Mouse (Mus musculus): ENCODE measurements around the gene Hrasls5.

DNA sequence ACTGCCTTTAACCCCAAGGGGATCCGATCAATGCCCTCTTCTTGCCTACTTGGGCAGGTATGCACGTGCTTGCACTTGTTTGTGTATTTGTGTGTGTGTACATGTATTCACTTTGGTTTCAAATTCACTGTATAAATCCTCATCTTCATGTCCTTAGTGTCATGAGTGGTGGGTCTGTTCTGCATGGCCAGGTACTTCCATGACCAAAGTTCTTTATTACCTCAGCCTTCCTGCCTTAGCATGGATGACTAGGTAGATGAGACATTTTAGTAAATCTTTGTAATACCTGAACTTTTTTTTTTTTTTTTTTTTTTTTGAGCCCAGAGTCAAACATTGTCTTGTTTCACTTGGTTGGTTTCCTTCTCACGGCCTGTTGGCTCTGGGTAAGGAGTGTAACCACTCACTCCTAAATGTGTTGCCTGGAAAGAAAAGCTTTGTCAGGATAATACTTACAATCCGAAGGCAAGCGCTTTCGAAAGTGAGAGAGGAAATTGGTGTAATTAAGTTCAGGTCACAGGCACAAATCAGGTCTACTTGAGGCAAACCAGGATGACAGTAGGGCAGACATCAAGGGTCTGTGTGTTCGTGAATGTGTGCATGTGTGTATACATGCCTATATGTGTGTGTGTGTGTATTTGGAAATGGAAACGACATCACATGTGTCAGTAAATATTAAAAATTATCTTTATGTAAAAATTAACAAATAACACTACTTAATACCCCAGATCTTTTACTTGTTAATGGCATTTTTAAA is 36.7 kb downstream of the Hrasls5 start:
- no peak for TF ChIP-seq CTCF (IDR thresholded peaks at IDR 0.05; ENCODE audit: low read depth, low read length)
- TF ChIP-seq GATA1 (IDR thresholded peaks at IDR 0.05; ENCODE audit: borderline replicate concordance, low read length): no peak

All from G1E (cell line).